Mouse (Mus musculus) limb, embryonic 10.5 days (tissue): ENCODE results near the gene Rad1. TPM values are rescaled to one million over a fixed set of nuclear protein-coding genes. Genes with fewer than 3 reads are reported as not detected.
"Not testable (repeated sequence)": the region's sequence is repeated elsewhere in the genome, so short reads cannot be mapped to it uniquely, and the experiment has no call there.

Experiments used
- DNase-seq: peaks from one replicate; pipeline ENCODE4 v3.0.0-alpha.2; 2017; ENCODE audit warnings: low spot score
- H3K27ac ChIP-seq: fragments of 300-500 bp; sonication (generic); 2 replicates; pipeline ENCODE4 v1.5.1; 2016; ENCODE audit warnings: mild to moderate bottlenecking
- H3K27me3 ChIP-seq: fragments of 300-500 bp; sonication (generic); 2 replicates; pipeline ENCODE4 v1.6.1; 2016; ENCODE audit warnings: low read depth, mild to moderate bottlenecking; ENCODE audit not compliant: poor library complexity, severe bottlenecking
- H3K36me3 ChIP-seq: fragments of 300-500 bp; sonication (generic); 2 replicates; pipeline ENCODE4 v1.6.1; 2016; ENCODE audit warnings: mild to moderate bottlenecking, moderate library complexity
- H3K4me1 ChIP-seq: fragments of 300-500 bp; sonication (generic); 2 replicates; pipeline ENCODE4 v1.6.1; 2016
- H3K4me3 ChIP-seq: fragments of 300-500 bp; sonication (generic); 2 replicates; pipeline ENCODE4 v1.5.1; 2016; ENCODE audit warnings: mild to moderate bottlenecking, moderate library complexity
- H3K9me3 ChIP-seq: fragments of 300-500 bp; sonication (generic); replicated peaks from 2 replicates; pipeline ENCODE4 v1.6.1; 2016; ENCODE audit warnings: mild to moderate bottlenecking
- WGBS: fragments of 180-500 bp; shearing (Covaris S2); methylation state at CpG from one replicate; pipeline ENCODE4 v1.1.7; 2016; 5-methylcytosine and 5-hydroxymethylcytosine counted together
- polyA plus RNA-seq: library from polyadenylated mRNA; unstranded; fragments of >200 nt; fragmentation: Nextera tagmentation; extraction: Ambion mirVana; gene quantifications from 2 replicates; pipeline ENCODE4 v1.2.1, GENCODE M21; 2016

Gene Rad1
- polyA plus RNA-seq, 1 experiment from 2014 or later: 53.5 TPM

DNA sequence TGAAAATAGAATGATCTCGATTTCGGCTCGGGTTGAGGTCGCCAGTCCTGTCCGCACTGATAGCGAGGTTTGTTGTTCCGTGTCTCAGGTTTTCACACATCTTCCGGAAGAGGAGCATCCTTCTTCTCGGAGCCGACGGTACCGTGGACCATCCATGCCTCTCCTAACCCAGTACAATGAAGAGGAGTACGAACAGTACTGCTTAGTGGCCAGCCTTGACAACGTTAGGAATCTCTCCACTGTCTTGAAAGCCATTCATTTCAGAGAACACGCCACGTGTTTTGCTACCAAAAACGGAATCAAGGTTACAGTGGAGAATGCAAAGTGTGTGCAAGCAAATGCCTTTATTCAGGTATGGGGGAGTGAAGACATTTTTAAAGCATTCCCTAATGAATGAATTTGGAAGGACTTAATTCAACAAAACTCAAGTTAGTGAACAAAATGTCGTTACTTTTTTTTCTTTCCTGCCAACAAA lies 584 bp downstream of the Rad1 start:
- H3K27me3 ChIP-seq: no peaks in the 10 kb centered on the region
- H3K4me3 ChIP-seq: peak overlapping the region; percentile 85
- no peaks in the 10 kb centered on the region for H3K9me3 ChIP-seq
- DNase-seq: no peak
- peaks cover 17% of the 10 kb centered on the region for H3K4me1 ChIP-seq
- WGBS: 1% methylated on average over 18 of the region's 18 CpGs
- H3K27ac ChIP-seq: peak overlapping the region; percentile 95
- peaks cover 50% of the 10 kb centered on the region for H3K36me3 ChIP-seq

DNA sequence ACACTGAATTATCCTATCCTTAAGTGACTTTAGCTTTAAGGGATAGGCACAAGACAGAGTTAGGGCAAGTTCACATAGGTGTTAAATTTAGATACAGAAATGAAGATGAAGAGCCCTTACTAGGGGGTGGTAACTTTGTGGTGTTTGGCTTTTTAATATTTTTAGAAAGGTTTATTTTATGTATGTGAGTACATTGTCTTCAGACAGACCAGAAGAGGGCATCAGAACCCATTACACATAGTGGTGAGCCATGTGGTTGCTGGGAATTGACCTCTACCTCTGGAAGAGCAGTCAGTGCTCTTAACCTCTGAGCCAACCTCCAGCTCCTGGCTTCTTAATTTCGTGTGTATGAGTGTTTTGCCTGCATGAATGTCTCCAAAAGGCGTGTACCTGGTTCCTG lies 1.4 kb downstream of the Rad1 start:
- Histone ChIP-seq H3K4me3 (peak overlapping the region; percentile 85), H3K27me3 (no peaks in the 10 kb centered on the region), H3K36me3 (peaks cover 50% of the 10 kb centered on the region), H3K27ac (no peak overlapping the region), H3K4me1 (peaks cover 17% of the 10 kb centered on the region), H3K9me3 (no peaks in the 10 kb centered on the region)
- DNase-seq: no peak
- WGBS: 69% methylated on average over 2 of the region's 2 CpGs

DNA sequence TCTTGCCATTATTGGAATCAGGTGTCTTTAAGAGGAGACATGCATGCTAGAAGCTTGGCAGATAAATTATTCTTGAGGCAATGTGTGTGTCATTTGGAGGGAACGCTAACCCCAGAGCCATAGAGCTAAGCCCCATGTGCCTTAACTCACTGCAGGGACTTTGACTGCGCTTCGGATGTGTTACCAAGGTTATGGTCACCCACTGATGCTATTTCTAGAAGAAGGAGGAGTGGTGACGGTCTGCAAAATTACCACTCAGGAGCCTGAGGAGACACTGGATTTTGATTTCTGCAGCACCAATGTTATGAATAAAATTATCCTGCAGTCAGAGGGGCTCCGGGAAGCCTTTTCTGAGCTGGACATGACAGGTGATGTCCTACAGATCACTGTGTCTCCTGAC lies 4.3 kb downstream of the Rad1 start:
- no peak for DNase-seq
- Histone ChIP-seq H3K36me3 (peaks cover 59% of the 10 kb centered on the region), H3K27me3 (no peaks in the 10 kb centered on the region), H3K4me1 (peaks cover 8% of the 10 kb centered on the region), H3K9me3 (no peaks in the 10 kb centered on the region), H3K4me3 (no peak overlapping the region), H3K27ac (no peak overlapping the region)
- WGBS: 98% methylated on average over 5 of the region's 5 CpGs

DNA sequence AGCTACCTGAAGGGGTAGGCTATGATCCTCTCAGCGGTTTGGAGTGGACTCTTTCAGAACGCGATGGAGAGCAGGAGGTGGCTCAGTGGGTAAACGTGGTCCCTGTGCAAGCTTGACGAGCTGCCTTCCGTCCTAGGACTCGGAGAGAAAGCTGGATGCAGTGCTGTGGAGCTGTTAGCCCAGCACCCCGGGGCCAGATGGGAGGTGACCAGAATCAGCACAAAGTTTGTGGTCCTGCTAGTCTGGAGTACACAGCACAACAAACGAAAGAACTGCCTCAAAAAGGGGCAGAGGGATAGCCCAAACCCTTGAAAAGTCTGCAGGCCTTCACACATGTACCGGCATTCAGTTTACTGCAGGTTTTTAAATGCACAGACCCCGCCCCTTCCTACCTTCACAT lies 10.1 kb downstream of the Rad1 start:
- 94% methylated on average over 11 of the region's 11 CpGs for WGBS

DNA sequence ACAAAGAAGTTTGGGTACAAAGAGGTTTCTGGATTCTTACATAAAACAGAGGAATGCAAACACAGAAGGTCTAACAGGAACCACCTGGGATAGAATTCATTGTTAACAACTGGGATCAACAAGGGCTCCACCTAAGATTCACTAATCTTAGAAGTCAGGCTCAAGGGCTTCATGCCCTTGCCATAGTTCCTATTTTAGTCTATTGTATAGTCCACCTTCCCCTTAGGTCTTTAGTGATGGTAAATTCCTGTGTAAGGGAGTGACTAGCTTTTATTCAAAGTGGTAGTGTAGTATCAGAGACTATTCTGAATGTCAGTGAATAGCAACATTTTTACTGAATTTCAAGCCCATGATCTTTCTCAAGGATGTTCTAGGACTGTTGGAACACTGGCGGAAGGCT lies 10.9 kb downstream of the Rad1 start:
- H3K4me3 ChIP-seq, H3K9me3 ChIP-seq, H3K4me1 ChIP-seq, H3K27me3 ChIP-seq, DNase-seq, H3K27ac ChIP-seq: not testable (repeated sequence)
- peaks cover 43% of the 10 kb centered on the region for H3K36me3 ChIP-seq
- WGBS: 95% methylated on average over 1 of the region's 1 CpGs

More for the DNA sequence above, 10.1 kb downstream of the Rad1 start:
- no peaks in the 10 kb centered on the region for H3K9me3 ChIP-seq
- H3K4me1 ChIP-seq: no peaks in the 10 kb centered on the region
- no peak overlapping the region for H3K27ac ChIP-seq
- H3K36me3 ChIP-seq: peaks cover 49% of the 10 kb centered on the region
- H3K4me3 ChIP-seq: no peak overlapping the region
- H3K27me3 ChIP-seq: no peaks in the 10 kb centered on the region
- DNase-seq: no peak

DNA sequence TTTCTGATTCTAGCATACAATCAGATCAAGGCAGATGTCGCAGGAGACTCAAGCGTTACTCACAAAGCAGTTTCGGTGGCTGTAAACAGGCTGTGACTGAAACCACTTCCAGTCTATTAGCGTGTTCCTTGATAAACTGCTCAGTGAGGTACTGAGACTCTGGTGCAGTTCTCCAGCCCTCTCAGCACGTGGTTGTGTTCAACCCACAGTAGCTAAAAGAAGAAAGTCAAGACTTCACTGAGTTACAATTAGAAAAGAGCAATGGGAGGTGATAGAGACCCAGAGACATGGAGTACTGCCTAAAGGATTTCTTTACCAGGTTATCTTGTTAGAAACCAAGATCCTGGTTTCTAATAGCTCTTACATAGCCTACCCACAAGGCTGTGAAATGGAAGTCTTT lies 13.8 kb downstream of the Rad1 start:
- H3K36me3 ChIP-seq: peaks cover 14% of the 10 kb centered on the region
- H3K4me1 ChIP-seq: no peaks in the 10 kb centered on the region
- H3K4me3 ChIP-seq: no peak overlapping the region
- no peaks in the 10 kb centered on the region for H3K9me3 ChIP-seq
- 82% methylated on average over 5 of the region's 5 CpGs for WGBS
- no peak for DNase-seq
- H3K27ac ChIP-seq: no peak overlapping the region
- H3K27me3 ChIP-seq: no peaks in the 10 kb centered on the region

DNA sequence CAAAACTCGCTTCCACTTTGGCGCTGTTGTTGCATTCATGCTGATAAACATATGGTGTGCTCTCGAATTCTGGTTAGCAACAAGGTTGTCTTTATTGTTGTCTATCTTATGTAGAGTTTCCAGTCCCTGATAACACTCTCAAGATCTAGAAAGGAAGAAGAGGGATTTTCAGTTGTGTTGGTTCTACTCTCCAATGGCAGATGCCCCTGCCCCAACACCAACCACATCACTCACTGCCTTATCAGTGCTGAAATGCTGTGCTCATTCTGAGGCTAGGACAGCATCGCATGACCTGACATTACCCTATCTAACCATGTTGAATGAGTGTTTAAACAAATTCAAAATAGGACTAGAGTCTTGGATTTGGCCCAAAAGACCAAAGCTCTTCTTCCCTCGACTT lies 14.2 kb downstream of the Rad1 start:
- no peak overlapping the region for H3K27ac ChIP-seq
- H3K27me3 ChIP-seq: no peaks in the 10 kb centered on the region
- WGBS: 88% methylated on average over 5 of the region's 5 CpGs
- no peaks in the 10 kb centered on the region for H3K4me1 ChIP-seq
- no peaks in the 10 kb centered on the region for H3K9me3 ChIP-seq
- peaks cover 10% of the 10 kb centered on the region for H3K36me3 ChIP-seq
- DNase-seq: no peak
- H3K4me3 ChIP-seq: no peak overlapping the region

DNA sequence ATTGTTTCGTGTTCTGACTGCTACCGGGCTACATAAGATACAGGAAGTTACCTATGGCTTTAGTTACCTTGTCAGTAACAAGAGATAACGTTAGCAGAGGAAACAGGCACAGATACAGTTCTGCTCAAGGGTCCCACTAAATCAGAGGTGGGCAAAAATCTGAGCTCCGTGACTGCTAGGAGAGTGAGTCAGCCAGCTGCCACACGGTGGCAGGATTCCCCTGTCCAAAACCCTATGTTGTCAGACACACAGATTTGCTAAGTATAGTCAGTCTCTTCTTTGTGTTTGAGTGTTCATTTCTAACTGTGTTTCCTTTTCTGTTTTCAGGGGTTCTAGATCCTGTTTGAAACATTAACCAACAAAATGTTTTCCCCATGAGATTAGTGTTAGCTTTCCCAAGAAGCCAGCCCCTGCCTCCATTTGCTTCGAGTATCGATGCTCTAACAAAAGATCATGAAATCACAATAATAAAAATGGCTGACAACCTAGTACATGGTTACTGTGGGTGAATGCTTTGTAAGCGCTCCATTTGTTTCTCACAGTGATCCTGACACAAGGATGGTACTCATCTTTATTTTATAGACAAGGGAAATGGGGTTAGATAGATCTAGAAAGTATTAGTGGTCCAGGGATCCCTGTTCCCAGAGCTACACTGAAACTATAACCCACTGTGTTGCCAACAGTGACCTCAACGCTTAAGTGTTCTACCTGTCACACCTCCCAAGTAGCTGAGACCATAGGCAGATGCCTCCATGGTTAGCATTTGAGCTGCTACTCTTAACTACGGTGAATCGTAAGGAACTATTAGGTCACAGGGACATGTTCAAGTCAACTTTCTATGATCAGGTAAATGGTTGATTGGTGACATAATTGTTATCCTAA lies 15.3 kb downstream of the Rad1 start:
- Histone ChIP-seq H3K9me3 (no peaks in the 10 kb centered on the region), H3K36me3 (peaks cover 4% of the 10 kb centered on the region), H3K27me3 (no peaks in the 10 kb centered on the region), H3K4me1 (peaks cover 3% of the 10 kb centered on the region), H3K27ac (peak overlapping the region; percentile 47; the same call in 1 of the 2 replicates), H3K4me3 (no peak overlapping the region)
- WGBS: 63% methylated on average over 11 of the region's 11 CpGs
- DNase-seq: peak; percentile 83

DNA sequence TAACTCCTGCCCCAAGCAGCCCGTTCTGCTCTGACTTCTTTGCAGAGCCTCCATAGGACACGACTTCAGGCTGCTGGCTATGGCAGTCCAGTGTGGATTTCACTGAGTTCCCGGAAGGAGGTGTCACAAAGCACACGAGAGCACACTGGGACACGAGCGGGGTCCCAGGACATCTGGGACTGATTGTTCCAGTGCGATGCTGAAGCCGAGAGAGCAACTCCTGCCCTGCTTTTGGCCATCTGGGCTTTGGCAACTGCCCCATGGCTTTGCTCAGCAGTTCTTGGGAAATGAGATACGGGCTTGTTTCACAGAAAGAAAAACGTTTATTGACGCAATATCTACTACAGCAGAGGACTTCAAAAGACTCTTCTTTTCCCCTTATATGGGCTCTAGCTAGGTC lies 20.3 kb downstream of the Rad1 start:
- WGBS: 39% methylated on average over 11 of the region's 11 CpGs
- Histone ChIP-seq H3K36me3 (no peaks in the 10 kb centered on the region), H3K4me3 (no peak overlapping the region), H3K27ac (peak overlapping the region; percentile 71), H3K27me3 (no peaks in the 10 kb centered on the region), H3K9me3 (no peaks in the 10 kb centered on the region), H3K4me1 (peaks cover 9% of the 10 kb centered on the region)
- peak; percentile 52 for DNase-seq

DNA sequence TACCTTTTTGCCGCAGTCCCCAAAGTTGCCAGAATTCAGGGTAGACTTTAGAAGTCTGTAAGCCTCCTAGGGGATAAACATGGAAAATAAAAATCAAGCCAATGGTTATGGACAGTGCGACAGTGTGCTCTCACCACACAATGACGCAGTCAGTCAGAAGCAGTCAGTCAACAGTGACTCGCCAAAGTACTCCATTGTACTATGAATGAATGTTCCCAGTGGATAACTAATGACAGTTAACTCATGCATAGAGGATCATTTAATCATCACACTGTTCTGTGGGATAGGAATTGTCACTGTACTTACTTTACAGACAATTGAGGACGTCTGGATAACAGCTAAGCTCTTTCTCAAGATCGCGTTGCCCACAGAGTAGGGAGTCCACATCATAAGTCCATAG lies 29.3 kb downstream of the Rad1 start:
- no peaks in the 10 kb centered on the region for H3K27me3 ChIP-seq
- H3K9me3 ChIP-seq: no peaks in the 10 kb centered on the region
- no peak overlapping the region for H3K27ac ChIP-seq
- no peaks in the 10 kb centered on the region for H3K36me3 ChIP-seq
- DNase-seq: no peak
- no peaks in the 10 kb centered on the region for H3K4me1 ChIP-seq
- 92% methylated on average over 7 of the region's 7 CpGs for WGBS
- H3K4me3 ChIP-seq: no peak overlapping the region

DNA sequence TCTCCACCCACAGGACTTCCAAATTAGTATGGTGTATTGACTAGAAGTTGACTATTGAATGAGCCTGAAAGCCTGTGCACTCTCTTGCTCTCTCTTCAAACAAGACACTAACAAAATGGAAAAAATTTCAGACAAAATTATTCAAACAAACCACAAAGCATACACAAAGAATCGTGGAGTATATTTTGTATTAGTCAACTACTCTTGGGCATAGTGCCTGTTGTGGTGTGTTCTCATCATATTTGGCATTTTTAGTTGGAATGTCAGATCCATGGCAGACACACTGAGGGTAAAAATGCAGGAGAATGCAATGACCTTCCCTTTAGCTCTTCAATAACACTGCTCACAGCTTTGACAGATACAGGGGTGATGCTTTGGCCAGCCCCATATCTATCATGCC lies 40.1 kb downstream of the Rad1 start:
- Histone ChIP-seq H3K4me1 (no peaks in the 10 kb centered on the region), H3K4me3 (no peak overlapping the region), H3K9me3 (no peaks in the 10 kb centered on the region), H3K36me3 (no peaks in the 10 kb centered on the region), H3K27ac (no peak overlapping the region), H3K27me3 (no peaks in the 10 kb centered on the region)
- no peak for DNase-seq
- 85% methylated on average over 1 of the region's 1 CpGs for WGBS

DNA sequence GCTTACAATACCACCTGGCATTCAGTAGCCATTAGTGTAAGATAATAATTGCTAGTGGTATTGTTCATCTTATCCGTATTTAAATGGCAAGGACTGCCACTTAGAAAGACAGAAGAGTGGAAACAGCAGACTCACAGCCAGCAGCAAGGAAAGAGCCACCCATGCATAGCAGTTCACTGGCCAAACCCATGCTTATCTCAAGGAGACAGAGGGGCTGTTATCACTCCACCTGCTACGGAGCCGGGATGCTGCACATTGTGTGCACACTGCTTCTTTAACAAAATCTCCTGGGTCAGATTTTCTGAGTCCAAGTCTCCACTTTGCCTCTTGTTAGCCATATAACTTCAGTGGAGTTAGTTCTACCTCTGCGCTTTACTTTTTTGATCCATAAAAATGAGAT lies 45.5 kb downstream of the Rad1 start:
- 94% methylated on average over 4 of the region's 4 CpGs for WGBS
- Histone ChIP-seq H3K36me3 (no peaks in the 10 kb centered on the region), H3K9me3 (no peaks in the 10 kb centered on the region), H3K4me3 (no peak overlapping the region), H3K4me1 (peaks cover 3% of the 10 kb centered on the region; the same call in 1 of the 2 replicates), H3K27ac (no peak overlapping the region), H3K27me3 (no peaks in the 10 kb centered on the region)
- DNase-seq: peak; percentile 17

DNA sequence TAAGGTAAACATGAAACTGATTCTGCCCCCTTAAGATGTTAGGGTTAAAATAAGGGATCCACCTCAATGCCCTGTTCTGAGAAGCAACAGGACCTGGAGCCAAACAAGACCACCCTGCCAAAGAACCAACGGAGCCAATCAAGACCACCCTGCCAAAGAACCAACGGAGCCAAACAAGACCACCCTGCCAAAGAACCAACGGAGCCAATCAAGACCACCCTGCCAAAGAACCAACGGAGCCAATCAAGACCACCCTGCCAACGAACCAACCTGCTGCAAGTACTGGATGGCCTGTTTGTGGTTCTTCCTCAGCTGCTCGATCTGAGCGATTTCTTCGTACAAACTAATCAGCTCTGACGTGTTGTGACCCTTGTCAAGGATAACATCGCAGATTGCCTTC lies 47.5 kb downstream of the Rad1 start:
- H3K4me3 ChIP-seq, H3K27ac ChIP-seq, H3K27me3 ChIP-seq, DNase-seq, H3K36me3 ChIP-seq, H3K9me3 ChIP-seq, H3K4me1 ChIP-seq: not testable (repeated sequence)
- WGBS: 90% methylated on average over 10 of the region's 10 CpGs
